Mouse (Mus musculus): Measurements from ENCODE around the gene Mecom. TPM values are rescaled to one million over a fixed set of nuclear protein-coding genes. Genes with fewer than 3 reads are reported as not detected.
A peak's percentile ranks its signal among the peaks of the same experiment; 100 is the strongest.
"Not testable (repeated sequence)": the region's sequence is repeated elsewhere in the genome, so short reads cannot be mapped to it uniquely, and the experiment has no call there.

The Mecom gene
- polyA plus RNA-seq, 1 experiment, result 74.4 TPM

DNA sequence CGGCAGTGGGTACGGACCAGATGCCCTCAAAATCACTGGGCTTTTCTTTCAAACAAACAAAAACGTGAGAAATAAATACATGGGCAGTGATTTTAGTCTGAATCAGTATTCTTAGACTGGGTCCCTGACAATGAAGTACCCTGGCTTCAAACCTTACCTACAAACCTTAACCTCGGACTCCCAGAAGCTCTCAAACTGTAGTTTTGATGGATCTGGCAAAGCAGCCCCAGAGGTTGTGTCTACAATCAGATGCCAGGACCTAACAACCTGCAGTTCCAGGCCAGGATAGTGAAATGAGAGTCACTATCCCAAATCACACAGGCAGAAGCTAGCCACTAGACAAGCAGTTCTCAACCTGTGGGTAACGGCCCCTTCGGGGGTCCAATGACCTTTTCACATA lies 111.2 kb downstream of the Mecom start:
- Histone ChIP-seq H3K4me1 (ENCODE audit: control insufficient read depth, insufficient read depth, low read length) (no peaks in the 10 kb centered on the region), H3K4me3 (ENCODE audit: insufficient read depth, low read length) (no peak overlapping the region), H3K27ac (ENCODE audit: insufficient read depth, low read length) (no peak overlapping the region)
- TF ChIP-seq CTCF (IDR thresholded peaks at IDR 0.05; ENCODE audit: borderline replicate concordance, insufficient read depth, low read length) (no peak), POLR2A (IDR thresholded peaks at IDR 0.05; ENCODE audit: low read depth, low read length) (no peak)

- Histone ChIP-seq H3K4me1 (ENCODE audit: control insufficient read depth, insufficient read depth, low read length) (no peaks in the 10 kb centered on the region), H3K4me3 (ENCODE audit: insufficient read depth, low read length) (no peak overlapping the region), H3K27ac (ENCODE audit: insufficient read depth, low read length) (no peak overlapping the region)
- TF ChIP-seq POLR2A (IDR thresholded peaks at IDR 0.05; ENCODE audit: low read depth, low read length) (no peak), CTCF (IDR thresholded peaks at IDR 0.05; ENCODE audit: borderline replicate concordance, insufficient read depth, low read length) (no peak)
These were observed 111.7 kb downstream of the Mecom start for GRCm38 (mm10) chr3:30436131-30436530.

DNA sequence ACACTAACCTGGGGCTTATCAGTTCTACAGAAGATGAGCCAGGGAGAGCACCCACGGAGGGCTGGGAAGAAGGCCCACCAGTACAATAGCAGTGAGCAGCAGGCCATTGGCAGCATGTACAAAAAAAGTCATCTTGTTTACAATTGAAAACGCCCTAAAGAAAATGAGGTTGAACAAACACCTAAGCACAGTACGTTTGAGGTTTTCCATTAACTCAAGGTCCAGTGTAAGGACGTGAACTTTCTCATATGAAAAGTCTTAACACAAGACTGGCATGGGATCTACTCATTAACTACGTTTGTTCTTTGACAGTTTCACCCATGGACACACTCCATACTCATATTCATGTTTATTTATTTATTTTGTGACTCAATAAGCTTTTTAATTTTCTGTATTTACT lies 118.9 kb downstream of the Mecom start:
- Histone ChIP-seq H3K27ac (ENCODE audit: insufficient read depth, low read length) (no peak overlapping the region), H3K4me1 (ENCODE audit: control insufficient read depth, insufficient read depth, low read length) (no peaks in the 10 kb centered on the region), H3K4me3 (ENCODE audit: insufficient read depth, low read length) (no peak overlapping the region)
- TF ChIP-seq POLR2A (IDR thresholded peaks at IDR 0.05; ENCODE audit: low read depth, low read length), result no peak

GRCm38 (mm10) chr3:30424036-30424435 lies 123.8 kb downstream of the Mecom start:
- Histone ChIP-seq H3K4me1 (ENCODE audit: control insufficient read depth, insufficient read depth, low read length) (peaks cover 3% of the 10 kb centered on the region), H3K27ac (ENCODE audit: insufficient read depth, low read length) (no peak overlapping the region), H3K4me3 (ENCODE audit: insufficient read depth, low read length) (no peak overlapping the region)
- TF ChIP-seq POLR2A (IDR thresholded peaks at IDR 0.05; ENCODE audit: low read depth, low read length), result no peak
- TF ChIP-seq CTCF (IDR thresholded peaks at IDR 0.05; ENCODE audit: borderline replicate concordance, insufficient read depth, low read length), result no peak

DNA sequence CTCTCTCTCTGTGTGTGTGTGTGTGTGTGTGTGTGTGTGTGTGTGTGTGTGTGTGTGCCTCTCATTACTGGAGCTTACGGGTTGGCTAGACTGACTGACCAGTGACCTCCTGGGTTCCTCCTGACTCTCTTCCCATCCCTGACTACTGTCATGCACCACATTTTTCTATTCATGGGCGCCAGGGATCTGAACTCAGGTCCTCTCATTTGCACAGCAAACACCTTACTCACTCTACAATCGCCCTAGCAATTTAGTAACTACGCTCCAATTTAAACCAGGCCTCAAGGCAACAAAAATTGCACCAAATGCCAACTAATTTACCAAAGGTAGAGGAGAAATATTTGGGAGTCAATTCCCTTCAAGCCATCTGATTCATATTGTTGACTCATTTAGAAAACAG lies 125.9 kb downstream of the Mecom start:
- H3K4me1 ChIP-seq (ENCODE audit: control insufficient read depth, insufficient read depth, low read length); H3K4me3 ChIP-seq (ENCODE audit: insufficient read depth, low read length): not testable (repeated sequence)
- peak overlapping the region; percentile 67 for H3K27ac ChIP-seq (ENCODE audit: insufficient read depth, low read length)

DNA sequence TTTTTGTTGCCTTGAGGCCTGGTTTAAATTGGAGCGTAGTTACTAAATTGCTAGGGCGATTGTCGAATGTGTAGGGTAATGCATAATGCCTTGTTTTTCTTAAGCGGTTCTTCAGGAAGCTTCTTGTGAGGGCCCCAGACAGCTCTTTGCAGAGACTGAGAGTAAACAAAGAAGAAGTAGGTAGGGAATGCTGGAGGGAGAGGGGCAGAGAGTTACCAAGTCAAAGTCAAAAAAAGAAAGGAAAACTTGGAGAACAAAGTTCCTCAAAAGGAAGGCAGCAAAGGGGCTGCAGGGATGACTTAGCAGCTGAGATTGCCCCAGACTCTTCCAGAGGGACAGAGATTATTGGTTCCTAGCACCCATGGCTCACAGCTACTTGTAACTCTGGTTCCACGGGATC lies 126.9 kb downstream of the Mecom start:
- TF ChIP-seq CTCF (IDR thresholded peaks at IDR 0.05; ENCODE audit: borderline replicate concordance, insufficient read depth, low read length) (no peak), POLR2A (IDR thresholded peaks at IDR 0.05; ENCODE audit: low read depth, low read length) (no peak)
- H3K4me3 ChIP-seq (ENCODE audit: insufficient read depth, low read length), result no peak overlapping the region
- peak overlapping the region; percentile 97 for H3K27ac ChIP-seq (ENCODE audit: insufficient read depth, low read length)
- H3K4me1 ChIP-seq (ENCODE audit: control insufficient read depth, insufficient read depth, low read length), result peaks cover 3% of the 10 kb centered on the region

GRCm38 (mm10) chr3:30414173-30414572 lies 133.6 kb downstream of the Mecom start:
- no peak overlapping the region for H3K4me3 ChIP-seq (ENCODE audit: insufficient read depth, low read length)
- H3K27ac ChIP-seq (ENCODE audit: insufficient read depth, low read length), result no peak overlapping the region
- no peaks in the 10 kb centered on the region for H3K4me1 ChIP-seq (ENCODE audit: control insufficient read depth, insufficient read depth, low read length)
- TF ChIP-seq CTCF (IDR thresholded peaks at IDR 0.05; ENCODE audit: borderline replicate concordance, insufficient read depth, low read length) (no peak), POLR2A (IDR thresholded peaks at IDR 0.05; ENCODE audit: low read depth, low read length) (no peak)

DNA sequence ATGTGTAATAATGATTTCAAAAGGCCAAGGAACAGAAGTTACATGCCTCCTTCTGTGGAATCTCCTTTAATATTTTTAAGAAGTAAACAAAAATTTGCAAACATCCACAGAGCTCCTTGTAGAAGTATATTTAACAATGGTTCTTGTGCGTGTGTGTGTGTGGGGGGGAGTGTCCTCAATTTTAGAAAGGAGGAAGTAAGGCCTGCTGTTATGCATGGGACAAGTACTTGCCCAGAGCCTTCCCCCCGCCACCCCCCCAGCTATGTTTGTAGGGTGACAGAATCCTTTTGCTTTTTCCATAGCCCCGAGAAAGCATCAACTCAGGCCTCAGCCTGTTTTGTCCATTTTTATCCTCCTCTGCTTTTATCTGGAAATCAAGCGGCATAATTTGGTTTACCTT lies 137.0 kb downstream of the Mecom start:
- Histone ChIP-seq H3K27ac (ENCODE audit: insufficient read depth, low read length) (no peak overlapping the region), H3K4me1 (ENCODE audit: control insufficient read depth, insufficient read depth, low read length) (no peaks in the 10 kb centered on the region), H3K4me3 (ENCODE audit: insufficient read depth, low read length) (no peak overlapping the region)
- TF ChIP-seq POLR2A (IDR thresholded peaks at IDR 0.05; ENCODE audit: low read depth, low read length) (no peak), CTCF (IDR thresholded peaks at IDR 0.05; ENCODE audit: borderline replicate concordance, insufficient read depth, low read length) (no peak)

DNA sequence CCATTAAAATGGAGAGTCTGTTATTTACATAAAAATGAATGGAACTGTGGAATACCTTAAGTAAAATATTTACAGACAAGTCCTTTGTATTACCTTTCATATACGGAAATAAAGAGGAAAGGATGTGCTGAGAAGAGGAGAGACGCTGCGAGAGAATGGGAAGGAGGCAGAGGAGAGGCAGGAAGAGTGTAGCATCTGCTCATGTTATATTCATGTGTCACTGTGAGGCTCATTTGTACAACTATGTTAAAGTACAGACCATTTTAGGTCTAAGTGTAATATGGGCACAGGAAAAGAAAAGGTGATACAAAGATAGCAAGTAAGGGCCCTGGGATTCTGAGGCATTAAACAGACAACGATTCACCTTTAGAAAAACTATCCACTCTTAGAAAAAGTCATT lies 143.0 kb downstream of the Mecom start:
- TF ChIP-seq CTCF (IDR thresholded peaks at IDR 0.05; ENCODE audit: borderline replicate concordance, insufficient read depth, low read length) (no peak), POLR2A (IDR thresholded peaks at IDR 0.05; ENCODE audit: low read depth, low read length) (no peak)

GRCm38 (mm10) chr3:30398911-30399310 lies 148.9 kb downstream of the Mecom start:
- TF ChIP-seq POLR2A (IDR thresholded peaks at IDR 0.05; ENCODE audit: low read depth, low read length) (no peak), CTCF (IDR thresholded peaks at IDR 0.05; ENCODE audit: borderline replicate concordance, insufficient read depth, low read length) (no peak)
- peaks cover under 1% of the 10 kb centered on the region; the same call in 1 of the 2 replicates for H3K4me1 ChIP-seq (ENCODE audit: control insufficient read depth, insufficient read depth, low read length)
- H3K27ac ChIP-seq (ENCODE audit: insufficient read depth, low read length), result no peak overlapping the region
- H3K4me3 ChIP-seq (ENCODE audit: insufficient read depth, low read length), result no peak overlapping the region

More for the DNA sequence above, 143.0 kb downstream of the Mecom start:
- H3K27ac ChIP-seq (ENCODE audit: insufficient read depth, low read length), result no peak overlapping the region
- H3K4me1 ChIP-seq (ENCODE audit: control insufficient read depth, insufficient read depth, low read length), result no peaks in the 10 kb centered on the region
- no peak overlapping the region for H3K4me3 ChIP-seq (ENCODE audit: insufficient read depth, low read length)

GRCm38 (mm10) chr3:30394911-30395310 lies 152.9 kb downstream of the Mecom start:
- Histone ChIP-seq H3K4me1 (ENCODE audit: control insufficient read depth, insufficient read depth, low read length) (peaks cover 6% of the 10 kb centered on the region; the same call in 1 of the 2 replicates), H3K27ac (ENCODE audit: insufficient read depth, low read length) (no peak overlapping the region), H3K4me3 (ENCODE audit: insufficient read depth, low read length) (no peak overlapping the region)
- TF ChIP-seq POLR2A (IDR thresholded peaks at IDR 0.05; ENCODE audit: low read depth, low read length), result no peak
- TF ChIP-seq CTCF (IDR thresholded peaks at IDR 0.05; ENCODE audit: borderline replicate concordance, insufficient read depth, low read length), result no peak
